Mouse (Mus musculus): ENCODE results near the gene Cxcr5. TPM values are rescaled to one million over a fixed set of nuclear protein-coding genes. Genes with fewer than 3 reads are reported as not detected.
A peak's percentile ranks its signal among the peaks of the same experiment; 100 is the strongest.

Cxcr5 gene
- total and polyA plus RNA-seq, 2 experiments from 2014 or later: not detected

GRCm38 (mm10) chr9:44523686-44524085, 38.0 kb downstream of the Cxcr5 start:
- no peaks in the 10 kb centered on the region for H3K9me3 ChIP-seq (ENCODE audit: low read length)
- H3K27ac ChIP-seq (ENCODE audit: low read depth, low read length): no peak overlapping the region
- TF ChIP-seq CTCF (IDR thresholded peaks at IDR 0.05; ENCODE audit: low read depth): no peak
- ATAC-seq (no peak), DNase-seq (no peak)
- H3K9ac ChIP-seq: no peak overlapping the region
- 83% methylated on average over 5 of the region's 5 CpGs for WGBS
- no peaks in the 10 kb centered on the region for H3K27me3 ChIP-seq (ENCODE audit: insufficient read depth, low read length)
- H3K4me1 ChIP-seq (ENCODE audit: insufficient read depth): no peaks in the 10 kb centered on the region
- H3K4me3 ChIP-seq (ENCODE audit: low read depth, low read length): no peak overlapping the region
- H3K36me3 ChIP-seq (ENCODE audit: insufficient read depth): no peaks in the 10 kb centered on the region
- H3K4me2 ChIP-seq (ENCODE audit: low read depth): no peak overlapping the region

- no peak for DNase-seq
- Histone ChIP-seq H3K36me3 (ENCODE audit: insufficient read depth) (no peaks in the 10 kb centered on the region), H3K4me2 (ENCODE audit: low read depth) (no peak overlapping the region), H3K4me3 (ENCODE audit: low read depth, low read length) (no peak overlapping the region), H3K4me1 (ENCODE audit: insufficient read depth) (no peaks in the 10 kb centered on the region; the same call in 1 of the 2 replicates), H3K27ac (ENCODE audit: low read depth, low read length) (no peak overlapping the region), H3K27me3 (ENCODE audit: insufficient read depth, low read length) (no peaks in the 10 kb centered on the region), H3K9ac (no peak overlapping the region), H3K9me3 (ENCODE audit: low read length) (no peaks in the 10 kb centered on the region)
- no peak for ATAC-seq
- no peak for TF ChIP-seq CTCF (IDR thresholded peaks at IDR 0.05; ENCODE audit: low read depth)
- 82% methylated on average over 10 of the region's 10 CpGs for WGBS
Measured at GRCm38 (mm10) chr9:44521927-44522326, 39.8 kb downstream of the Cxcr5 start.

GRCm38 (mm10) chr9:44518068-44518467, 43.6 kb downstream of the Cxcr5 start:
- WGBS: 39% methylated on average over 7 of the region's 7 CpGs
- Histone ChIP-seq H3K9ac (no peak overlapping the region), H3K27me3 (ENCODE audit: insufficient read depth, low read length) (no peaks in the 10 kb centered on the region), H3K9me3 (ENCODE audit: low read length) (no peaks in the 10 kb centered on the region), H3K4me2 (ENCODE audit: low read depth) (no peak overlapping the region), H3K4me3 (ENCODE audit: low read depth, low read length) (no peak overlapping the region), H3K36me3 (ENCODE audit: insufficient read depth) (no peaks in the 10 kb centered on the region), H3K4me1 (ENCODE audit: insufficient read depth) (no peaks in the 10 kb centered on the region; the same call in 1 of the 2 replicates), H3K27ac (ENCODE audit: low read depth, low read length) (no peak overlapping the region)
- ATAC-seq (peak; percentile 14), DNase-seq (peak; percentile 68)
- TF ChIP-seq CTCF (IDR thresholded peaks at IDR 0.05; ENCODE audit: low read depth): no peak

- no peak for TF ChIP-seq CTCF (IDR thresholded peaks at IDR 0.05; ENCODE audit: low read depth)
- no peaks in the 10 kb centered on the region for H3K27me3 ChIP-seq (ENCODE audit: insufficient read depth, low read length)
- WGBS: 74% methylated on average over 4 of the region's 4 CpGs
- H3K4me1 ChIP-seq (ENCODE audit: insufficient read depth): no peaks in the 10 kb centered on the region; the same call in 1 of the 2 replicates
- no peak overlapping the region for H3K9ac ChIP-seq
- no peak for DNase-seq
- H3K36me3 ChIP-seq (ENCODE audit: insufficient read depth): no peaks in the 10 kb centered on the region
- H3K4me3 ChIP-seq (ENCODE audit: low read depth, low read length): no peak overlapping the region
- H3K9me3 ChIP-seq (ENCODE audit: low read length): no peaks in the 10 kb centered on the region
- no peak overlapping the region for H3K27ac ChIP-seq (ENCODE audit: low read depth, low read length)
- no peak for ATAC-seq
- no peak overlapping the region for H3K4me2 ChIP-seq (ENCODE audit: low read depth)
Measured at GRCm38 (mm10) chr9:44517368-44517767, 44.3 kb downstream of the Cxcr5 start.

- Histone ChIP-seq H3K36me3 (ENCODE audit: insufficient read depth) (no peaks in the 10 kb centered on the region), H3K4me3 (ENCODE audit: low read depth, low read length) (no peak overlapping the region), H3K27ac (ENCODE audit: low read depth, low read length) (no peak overlapping the region), H3K4me1 (ENCODE audit: insufficient read depth) (no peaks in the 10 kb centered on the region; the same call in 1 of the 2 replicates), H3K4me2 (ENCODE audit: low read depth) (no peak overlapping the region), H3K27me3 (ENCODE audit: insufficient read depth, low read length) (no peaks in the 10 kb centered on the region), H3K9ac (no peak overlapping the region), H3K9me3 (ENCODE audit: low read length) (no peaks in the 10 kb centered on the region)
- no peak for TF ChIP-seq CTCF (IDR thresholded peaks at IDR 0.05; ENCODE audit: low read depth)
- ATAC-seq (no peak), DNase-seq (no peak)
- 90% methylated on average over 5 of the region's 5 CpGs for WGBS
Measured at GRCm38 (mm10) chr9:44515891-44516290, 45.8 kb downstream of the Cxcr5 start.

GRCm38 (mm10) chr9:44515131-44515751, 46.4 kb downstream of the Cxcr5 start:
- no peak overlapping the region for H3K4me3 ChIP-seq (ENCODE audit: low read depth, low read length)
- no peak overlapping the region for H3K4me2 ChIP-seq (ENCODE audit: low read depth)
- WGBS: 74% methylated on average over 12 of the region's 12 CpGs
- no peaks in the 10 kb centered on the region for H3K36me3 ChIP-seq (ENCODE audit: insufficient read depth)
- no peak for TF ChIP-seq CTCF (IDR thresholded peaks at IDR 0.05; ENCODE audit: low read depth)
- H3K9ac ChIP-seq: no peak overlapping the region
- no peak for ATAC-seq
- no peaks in the 10 kb centered on the region; the same call in 1 of the 2 replicates for H3K4me1 ChIP-seq (ENCODE audit: insufficient read depth)
- H3K27me3 ChIP-seq (ENCODE audit: insufficient read depth, low read length): no peaks in the 10 kb centered on the region
- no peaks in the 10 kb centered on the region for H3K9me3 ChIP-seq (ENCODE audit: low read length)
- no peak overlapping the region for H3K27ac ChIP-seq (ENCODE audit: low read depth, low read length)
- DNase-seq: no peak

- Histone ChIP-seq H3K27me3 (ENCODE audit: insufficient read depth, low read length) (no peaks in the 10 kb centered on the region), H3K4me2 (ENCODE audit: low read depth) (no peak overlapping the region), H3K4me3 (ENCODE audit: low read depth, low read length) (no peak overlapping the region), H3K9me3 (ENCODE audit: low read length) (no peaks in the 10 kb centered on the region), H3K36me3 (ENCODE audit: insufficient read depth) (peaks cover 4% of the 10 kb centered on the region), H3K27ac (ENCODE audit: low read depth, low read length) (no peak overlapping the region), H3K4me1 (ENCODE audit: insufficient read depth) (peaks cover 6% of the 10 kb centered on the region; the same call in 1 of the 2 replicates), H3K9ac (no peak overlapping the region)
- no peak for ATAC-seq
- no peak for TF ChIP-seq CTCF (IDR thresholded peaks at IDR 0.05; ENCODE audit: low read depth)
- no peak for DNase-seq
- 95% methylated on average over 5 of the region's 5 CpGs for WGBS
Measured at GRCm38 (mm10) chr9:44514147-44514546, 47.5 kb downstream of the Cxcr5 start.

All from forebrain, postnatal 0 days (tissue).